Mouse (Mus musculus): ENCODE results near the gene Cabp7.

Gene Cabp7

GRCm38 (mm10) chr11:4704072-4704964 lies 42.3 kb downstream of the Cabp7 start, which contains the start of the genes Uqcr10 and Zmat5:
TSS of gene Uqcr10 (minus strand) at chr11:4704342.
TSS of gene Zmat5 (plus strand) at chr11:4704678.
- DNase-seq (ENCODE audit: low spot score) = peak; percentile 87

DNA sequence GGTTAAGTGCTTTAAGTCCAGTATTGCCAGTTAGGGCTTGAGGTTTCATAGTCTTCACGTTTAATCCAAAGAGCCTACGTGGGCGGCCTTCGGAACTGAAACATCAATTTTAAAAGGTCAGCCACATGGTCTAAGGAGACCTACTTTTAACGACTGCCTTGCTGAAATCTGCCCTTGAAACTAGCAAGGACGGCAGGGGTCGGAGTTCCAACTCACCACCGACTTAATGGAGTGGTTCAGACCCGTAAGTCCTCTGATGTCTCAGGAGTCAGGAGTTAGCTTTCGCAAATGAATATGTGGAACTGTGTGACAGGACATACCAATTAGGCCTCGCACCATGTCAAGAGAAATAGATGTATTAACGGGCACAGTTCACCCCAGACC lies 42.9 kb downstream of the Cabp7 start:
- no peak for DNase-seq (ENCODE audit: low spot score)

DNA sequence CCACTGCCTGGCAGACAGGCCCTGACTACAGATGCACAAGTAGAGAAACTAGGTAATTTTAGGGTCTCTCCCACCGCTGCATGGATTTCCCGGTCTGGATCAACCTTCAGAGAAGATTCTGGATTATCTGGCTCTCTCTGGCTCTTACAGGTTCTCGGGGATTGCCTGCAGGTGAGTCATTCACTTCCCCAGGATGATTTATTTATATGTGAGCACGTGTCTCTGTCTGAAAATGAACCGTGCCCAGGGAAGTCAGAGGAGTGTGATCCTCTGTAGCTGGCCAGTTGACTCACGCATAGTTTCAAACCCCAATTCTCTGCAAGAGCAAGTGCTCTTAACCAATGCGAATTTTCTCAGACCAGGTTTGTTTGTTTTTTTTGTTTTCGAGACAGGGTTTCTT lies 45.9 kb downstream of the Cabp7 start:
- no peak for DNase-seq (ENCODE audit: low spot score)

- no peak for DNase-seq (ENCODE audit: low spot score)
These were observed 49.3 kb downstream of the Cabp7 start for GRCm38 (mm10) chr11:4697043-4697983.

- no peak for DNase-seq (ENCODE audit: low spot score)
These were observed 54.4 kb downstream of the Cabp7 start for GRCm38 (mm10) chr11:4692162-4692561.

DNA sequence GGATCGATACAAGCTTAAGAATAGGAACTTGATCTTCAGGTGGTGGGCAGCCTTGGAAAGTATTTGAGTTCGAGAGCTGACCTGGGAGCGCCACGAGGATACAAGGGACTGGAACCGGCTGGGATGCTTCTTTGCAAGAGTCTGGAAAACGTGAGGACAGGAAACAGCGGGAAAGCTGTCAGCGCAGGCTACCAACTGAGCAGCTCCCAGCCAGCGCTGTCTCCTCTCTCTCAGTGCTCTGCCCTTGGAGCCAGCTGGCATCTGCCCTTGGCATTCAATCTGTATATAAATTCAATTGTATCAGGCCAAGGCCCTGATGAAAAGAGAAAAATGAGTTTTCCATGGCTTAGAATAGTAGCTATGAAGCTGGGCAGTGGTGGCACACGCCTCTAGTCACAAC lies 55.4 kb downstream of the Cabp7 start:
- no peak for DNase-seq (ENCODE audit: low spot score)

DNA sequence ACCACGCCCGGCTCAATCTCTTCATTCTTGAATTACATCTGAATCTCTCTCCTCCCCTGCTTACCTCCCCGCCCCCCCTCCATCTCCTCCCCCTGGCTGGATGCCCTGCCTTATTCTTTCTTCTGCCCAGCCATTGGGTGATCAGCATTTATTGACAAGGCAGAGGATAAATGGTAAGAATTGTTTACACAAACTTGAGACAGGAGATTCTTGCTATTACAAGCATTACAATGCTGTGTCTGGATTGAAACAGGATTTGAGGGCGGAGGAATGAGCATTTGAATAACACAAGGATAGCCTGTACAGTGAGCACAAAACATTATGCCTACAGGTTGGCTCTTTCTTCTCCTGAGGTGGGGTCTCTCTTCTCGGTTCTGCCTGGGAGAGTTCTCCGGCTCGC lies 56.2 kb downstream of the Cabp7 start:
- DNase-seq (ENCODE audit: low spot score) = no peak

- DNase-seq (ENCODE audit: low spot score) = no peak
These were observed 57.8 kb downstream of the Cabp7 start for GRCm38 (mm10) chr11:4688632-4689380.

DNA sequence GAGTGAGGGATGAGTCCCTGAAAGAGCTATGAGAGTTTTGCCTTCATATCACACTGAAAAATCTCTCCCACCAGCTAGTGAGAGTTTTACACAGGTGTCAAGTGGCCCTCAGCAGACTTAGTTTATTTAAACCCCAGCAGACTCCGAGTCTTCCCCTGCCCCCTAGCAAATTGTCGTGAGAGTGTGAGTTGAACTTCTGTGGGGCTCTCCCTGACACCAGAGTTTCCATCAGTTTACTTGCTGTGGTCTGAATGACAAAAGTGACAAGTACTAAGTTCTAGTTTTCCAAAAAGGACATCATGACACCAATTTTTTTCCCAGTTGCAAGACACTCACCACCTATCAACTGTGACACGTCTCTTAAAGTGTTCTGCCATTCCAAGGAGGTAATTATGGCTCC lies 58.7 kb downstream of the Cabp7 start:
- no peak for DNase-seq (ENCODE audit: low spot score)

DNA sequence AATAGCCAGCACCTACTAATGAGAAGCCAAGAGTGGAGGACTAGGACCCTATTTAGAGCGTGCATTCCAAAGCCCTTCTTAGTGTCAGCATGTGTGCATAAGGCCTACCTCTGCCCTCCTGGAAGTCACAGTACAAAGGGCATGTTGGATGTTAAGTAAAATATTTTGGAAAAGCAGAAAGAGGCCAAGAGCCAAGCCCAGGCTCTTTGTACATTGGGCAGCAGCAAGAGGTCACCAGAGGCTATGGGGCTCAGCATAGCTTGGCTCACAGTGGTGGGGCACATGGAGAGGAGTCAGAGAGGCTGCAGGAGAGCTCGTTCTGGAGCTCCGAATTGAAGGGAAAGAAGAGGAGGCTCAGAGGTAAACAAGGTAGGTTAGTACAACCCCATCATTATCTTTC lies 59.6 kb downstream of the Cabp7 start:
- DNase-seq (ENCODE audit: low spot score) = no peak

Measured in spleen, adult 12 weeks (tissue).